Mouse (Mus musculus) hindbrain, postnatal 0 days (tissue): Measurements from ENCODE around the gene Stmn3. TPM values are rescaled to one million over a fixed set of nuclear protein-coding genes. Genes with fewer than 3 reads are reported as not detected.

Experiments used
- ATAC-seq: fragments of 200-750 bp; cut with Nextera tagmentation; 2 replicates; pipeline ENCODE4 v1.8.0; 2017; ENCODE audit warnings: mild to moderate bottlenecking, moderate TSS enrichment, moderate library complexity
- DNase-seq: peaks from one replicate; pipeline ENCODE4 v3.0.0-alpha.2; 2015; ENCODE audit warnings: low spot score
- H3K27ac ChIP-seq: fragments of 300-500 bp; sonication (generic); 2 replicates; pipeline ENCODE4 v1.5.1; 2014; ENCODE audit warnings: mild to moderate bottlenecking
- H3K27me3 ChIP-seq: fragments of 300-500 bp; sonication (generic); 2 replicates; pipeline ENCODE4 v1.6.1; 2014; ENCODE audit warnings: low read length, mixed read lengths; ENCODE audit not compliant: insufficient read depth
- H3K36me3 ChIP-seq: fragments of 300-500 bp; sonication (generic); 2 replicates; pipeline ENCODE4 v1.6.1; 2014; ENCODE audit warnings: low read length, mixed read lengths; ENCODE audit not compliant: insufficient read depth
- H3K4me1 ChIP-seq: fragments of 300-500 bp; sonication (generic); 2 replicates; pipeline ENCODE4 v1.6.1; 2014; ENCODE audit warnings: antibody characterized with exemption, low read length, mixed read lengths; ENCODE audit not compliant: insufficient read depth
- H3K4me2 ChIP-seq: fragments of 300-500 bp; sonication (generic); 2 replicates; pipeline ENCODE4 v1.6.1; 2014; ENCODE audit warnings: low read depth, mild to moderate bottlenecking, low read length, moderate library complexity, mixed read lengths
- H3K4me3 ChIP-seq: fragments of 300-500 bp; sonication (generic); 2 replicates; pipeline ENCODE4 v1.5.1; 2014; ENCODE audit warnings: low read length
- H3K9ac ChIP-seq: fragments of 300-500 bp; sonication (generic); replicated peaks from 2 replicates; pipeline ENCODE4 v1.6.1; 2014; ENCODE audit warnings: mild to moderate bottlenecking, low read length, moderate library complexity, mixed read lengths
- H3K9me3 ChIP-seq: fragments of 300-500 bp; sonication (generic); 2 replicates; pipeline ENCODE4 v1.6.1; 2016; ENCODE audit warnings: low read length, mixed read lengths
- CTCF ChIP-seq: IDR thresholded peaks from 2 replicates; pipeline ENCODE4 v1.5.1; 2016; ENCODE audit warnings: antibody characterized with exemption, control low read depth, low read depth
- WGBS: fragments of 180-500 bp; shearing (Covaris S2); extraction: QIAGEN DNeasy Blood & Tissue Kit; methylation state at CpG from one replicate; pipeline ENCODE4 v1.1.7; 2014; 5-methylcytosine and 5-hydroxymethylcytosine counted together
- polyA plus RNA-seq: library from polyadenylated mRNA; unstranded; fragments of >200 nt; fragmentation: Nextera tagmentation; extraction: Ambion mirVana; gene quantifications from 2 replicates; pipeline ENCODE4 v1.2.1, GENCODE M21; 2015
- total RNA-seq: library from RNA; depleted of rRNA; stranded (reverse); fragments of >200 nt; gene quantifications from 2 replicates; pipeline ENCODE4 v1.2.3, GENCODE M21; 2014

Stmn3 gene
- total and polyA plus RNA-seq, 2 experiments from 2014 or later: 1,263 to 1,824 TPM

DNA sequence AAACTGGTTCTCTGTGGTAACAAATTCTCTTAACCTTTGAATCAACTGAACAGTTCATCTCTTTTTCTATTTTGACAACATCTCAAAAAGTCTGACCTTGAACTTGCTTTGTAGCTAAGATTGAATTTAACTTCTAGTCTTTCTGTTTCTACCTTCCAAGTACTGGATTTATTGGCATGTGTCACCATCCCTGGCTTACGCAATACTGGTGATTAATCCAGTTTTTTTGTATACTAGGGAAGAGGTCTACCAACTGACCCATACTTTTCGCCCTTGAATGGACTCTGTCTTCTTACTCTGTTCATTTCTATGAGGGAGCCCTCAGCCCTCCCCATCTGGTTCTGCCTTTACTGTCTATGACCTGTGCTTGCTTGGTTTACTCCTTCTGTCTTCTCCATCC is 11.8 kb upstream of the Stmn3 start:
- Histone ChIP-seq H3K9me3 (no peaks in the 10 kb centered on the region), H3K4me2 (no peak overlapping the region), H3K36me3 (peaks cover 44% of the 10 kb centered on the region), H3K27ac (no peak overlapping the region), H3K4me3 (no peak overlapping the region), H3K27me3 (no peaks in the 10 kb centered on the region), H3K4me1 (no peaks in the 10 kb centered on the region), H3K9ac (no peak overlapping the region)
- WGBS: 93% methylated on average over 2 of the region's 2 CpGs
- TF ChIP-seq CTCF: no peak
- ATAC-seq (no peak), DNase-seq (no peak)

DNA sequence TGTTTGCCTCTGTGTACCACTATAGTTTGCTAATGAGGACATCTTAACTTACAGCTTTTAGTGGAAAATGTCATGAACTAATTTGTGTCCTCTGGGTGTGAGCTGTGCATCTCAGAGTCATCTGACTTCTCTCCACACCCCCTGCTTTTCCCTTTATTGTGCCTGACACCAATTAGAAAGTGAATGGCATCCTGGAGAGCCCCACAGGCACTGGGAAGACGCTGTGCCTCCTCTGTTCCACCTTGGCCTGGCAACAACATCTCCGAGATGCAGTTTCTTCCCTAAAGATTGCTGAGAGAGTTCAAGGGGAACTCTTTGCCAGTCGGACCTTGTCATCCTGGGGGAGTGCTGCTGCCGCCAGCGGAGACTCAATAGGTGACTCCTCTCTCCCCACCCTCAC is 7.8 kb upstream of the Stmn3 start:
- TF ChIP-seq CTCF: no peak
- Histone ChIP-seq H3K27me3 (no peaks in the 10 kb centered on the region), H3K9ac (no peak overlapping the region), H3K27ac (no peak overlapping the region), H3K4me1 (0 out of 2 replicates have a peak, but pooled peaks cover 6% of the 10 kb centered on the region), H3K36me3 (peaks cover 24% of the 10 kb centered on the region), H3K4me2 (no peak overlapping the region), H3K4me3 (no peak overlapping the region), H3K9me3 (no peaks in the 10 kb centered on the region)
- WGBS: 73% methylated on average over 5 of the region's 5 CpGs
- no peak for DNase-seq
- no peak for ATAC-seq

DNA sequence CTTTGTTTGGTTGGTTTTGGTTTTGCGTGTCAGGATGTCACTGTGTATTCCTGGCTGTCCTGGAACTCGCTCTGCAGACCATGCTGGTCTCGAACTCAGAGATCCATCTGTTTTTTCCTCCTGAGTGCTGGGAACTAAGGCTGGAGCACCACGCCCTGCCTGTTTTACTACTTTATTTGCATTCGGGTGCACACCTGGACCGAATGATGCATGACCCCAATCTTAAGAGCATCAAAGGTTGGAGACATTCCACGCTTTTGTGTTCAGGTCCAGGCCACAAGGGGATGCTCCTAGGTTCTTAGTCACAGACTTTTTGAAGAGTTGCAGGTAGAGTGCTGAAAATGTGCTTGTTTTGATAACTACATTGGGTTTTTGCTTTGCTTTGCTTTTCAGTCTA is 5.8 kb upstream of the Stmn3 start:
- H3K27me3 ChIP-seq: no peaks in the 10 kb centered on the region
- peak overlapping the region; percentile 77 for H3K4me2 ChIP-seq
- H3K4me3 ChIP-seq: peak overlapping the region; percentile 63
- DNase-seq (no peak), ATAC-seq (no peak)
- 0 out of 2 replicates have a peak, but pooled peaks have one; percentile 5 for TF ChIP-seq CTCF
- H3K4me1 ChIP-seq: 0 out of 2 replicates have a peak, but pooled peaks cover 6% of the 10 kb centered on the region
- WGBS: 18% methylated on average over 7 of the region's 7 CpGs
- peaks cover 24% of the 10 kb centered on the region for H3K36me3 ChIP-seq
- peak overlapping the region; percentile 55 for H3K9ac ChIP-seq
- no peaks in the 10 kb centered on the region for H3K9me3 ChIP-seq
- H3K27ac ChIP-seq: 0 out of 2 replicates have a peak overlapping the region, but pooled peaks have one; percentile 64

DNA sequence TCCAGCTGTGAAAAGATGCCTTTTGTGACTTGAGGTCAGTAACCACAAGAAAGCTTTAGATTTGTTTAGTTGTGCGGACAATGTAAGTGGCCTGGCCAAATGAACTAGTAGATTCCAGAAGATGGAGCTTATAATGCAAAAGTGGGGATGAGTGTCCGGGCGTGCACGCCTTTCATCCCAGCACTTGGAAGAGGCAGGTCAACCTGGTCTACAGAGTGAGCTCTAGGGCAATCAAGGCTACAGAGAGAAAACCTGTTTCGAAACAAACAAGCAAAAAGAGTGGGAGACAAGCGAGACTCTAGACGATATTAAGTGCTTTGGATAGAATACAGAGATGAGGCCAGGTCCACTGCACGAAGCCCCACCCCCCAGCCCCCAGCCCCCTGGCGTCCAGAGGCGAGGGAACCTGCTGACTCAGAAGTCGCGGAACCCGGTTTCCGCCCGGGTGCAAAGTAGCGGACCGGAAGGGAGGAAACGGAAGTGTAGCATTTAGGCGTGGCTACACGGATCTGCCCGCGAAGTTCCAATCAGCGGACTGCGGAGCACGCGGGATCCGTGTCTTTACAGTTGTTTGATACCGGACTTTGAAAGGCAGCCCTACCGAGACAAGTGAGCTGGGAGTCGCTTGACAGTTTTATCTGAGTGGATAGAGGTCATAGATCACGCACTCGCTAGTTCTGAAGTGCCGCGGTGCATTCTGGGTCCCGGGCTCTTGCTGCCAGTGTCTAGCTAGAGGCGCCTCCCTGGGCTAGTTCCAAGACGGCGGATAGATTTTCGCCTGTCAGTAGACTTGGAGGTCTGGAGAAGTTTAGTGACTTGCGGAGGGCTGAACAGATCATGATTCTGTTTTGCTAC is 5.2 kb upstream of the Stmn3 start, which contains the start of gene Rtel1:
Gene Rtel1 (plus strand): TSS at position 492 of the 855 bp plus-strand sequence.
- Histone ChIP-seq H3K9me3 (no peaks in the 10 kb centered on the region), H3K4me3 (peak within 1 kb of the TSS; percentile 63), H3K4me2 (peak within 1 kb of the TSS; percentile 77), H3K4me1 (0 out of 2 replicates have a peak, but pooled peaks cover 6% of the 10 kb centered on the region), H3K27me3 (no peaks in the 10 kb centered on the region), H3K27ac (peak within 1 kb of the TSS; percentile 64), H3K36me3 (peaks cover 24% of the 10 kb centered on the region), H3K9ac (peak within 1 kb of the TSS; percentile 55)
- peak; percentile 94 for DNase-seq
- peak; percentile 38; the same call in 1 of the 2 replicates for TF ChIP-seq CTCF
- WGBS: 5% methylated on average over 40 of the region's 40 CpGs
- ATAC-seq: peak; percentile 96

DNA sequence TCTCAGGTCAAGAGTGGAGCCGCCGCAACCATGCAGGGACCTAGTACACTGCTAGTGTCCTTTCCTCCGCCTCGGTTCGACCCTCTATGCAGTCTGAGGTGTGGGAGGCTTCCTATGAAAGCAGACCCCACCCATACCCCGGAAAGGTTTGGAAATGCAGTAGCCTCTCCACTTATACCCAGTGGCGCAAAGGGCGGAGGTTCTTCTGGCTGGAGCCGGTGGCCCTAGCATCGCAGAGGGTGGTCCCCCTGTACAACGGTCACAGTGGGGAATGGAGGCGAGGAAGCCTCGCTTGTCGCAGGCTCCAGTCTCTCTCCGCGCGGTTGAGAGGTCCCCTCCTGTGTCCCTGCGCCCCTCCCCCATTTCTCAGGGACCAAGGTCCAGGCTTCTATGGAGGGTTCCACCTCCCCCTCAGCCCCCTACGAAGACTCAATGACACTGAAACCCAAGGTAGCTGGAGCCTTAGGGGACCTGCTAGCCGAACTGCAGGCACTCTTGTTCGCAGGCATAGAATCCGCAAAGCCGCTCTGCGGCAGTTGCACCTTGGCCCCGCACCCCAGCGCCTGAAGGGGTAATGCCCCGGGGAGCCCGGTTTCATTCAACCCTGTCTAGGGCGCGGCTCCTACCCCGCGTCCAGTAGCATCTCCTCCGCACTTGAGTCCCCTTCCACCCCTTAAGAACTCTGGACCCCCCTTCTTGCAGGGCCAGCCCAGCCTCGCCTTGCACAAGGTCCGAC is 788 bp downstream of the Stmn3 start:
- 1% methylated on average over 35 of the region's 35 CpGs for WGBS
- Histone ChIP-seq H3K4me2 (peak overlapping the region; percentile 73), H3K4me1 (peaks cover 4% of the 10 kb centered on the region; the same call in 1 of the 2 replicates), H3K27me3 (no peaks in the 10 kb centered on the region), H3K9me3 (no peaks in the 10 kb centered on the region), H3K36me3 (peaks cover 8% of the 10 kb centered on the region), H3K27ac (peak overlapping the region; percentile 90), H3K9ac (peak overlapping the region; percentile 88), H3K4me3 (peak overlapping the region; percentile 85)
- no peak for TF ChIP-seq CTCF
- peak; percentile 57 for DNase-seq
- ATAC-seq: peak; percentile 79

DNA sequence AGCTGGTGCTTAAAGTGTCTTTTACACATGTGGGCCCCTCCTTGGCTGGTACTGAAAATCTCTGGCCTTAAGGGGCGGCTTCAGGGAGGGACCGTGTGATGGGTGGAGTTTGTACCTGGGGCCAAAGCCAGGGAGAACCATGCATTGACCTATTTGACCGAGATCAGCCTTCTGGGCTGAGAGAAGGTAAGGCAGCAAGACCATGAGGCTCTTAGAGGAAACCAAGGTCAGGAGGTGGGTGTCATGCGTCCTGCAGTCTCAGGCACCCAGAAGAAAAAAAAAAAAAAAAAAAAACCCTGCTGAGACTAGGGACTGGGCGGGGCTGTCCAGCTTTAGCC is 1.3 kb downstream of the Stmn3 start:
- Histone ChIP-seq H3K9ac (peak overlapping the region; percentile 88), H3K27ac (peak overlapping the region; percentile 90), H3K4me3 (peak overlapping the region; percentile 85), H3K4me2 (peak overlapping the region; percentile 73), H3K4me1 (peaks cover 4% of the 10 kb centered on the region; the same call in 1 of the 2 replicates), H3K36me3 (peaks cover 14% of the 10 kb centered on the region), H3K9me3 (no peaks in the 10 kb centered on the region), H3K27me3 (no peaks in the 10 kb centered on the region)
- DNase-seq (no peak), ATAC-seq (no peak; the same call in 1 of the 2 replicates)
- 10% methylated on average over 5 of the region's 5 CpGs for WGBS
- no peak for TF ChIP-seq CTCF
